Mouse (Mus musculus): ENCODE data around the gene Nasp.
"Not testable (repeated sequence)": the region's sequence is repeated elsewhere in the genome, so short reads cannot be mapped to it uniquely, and the experiment has no call there.

Gene Nasp

GRCm38 (mm10) chr4:116627722-116628662, at the start of gene Nasp:
TSS of gene Nasp (minus strand) at chr4:116627941.
- peak; percentile 78 for DNase-seq

GRCm38 (mm10) chr4:116676027-116676426, 48.3 kb upstream of the Nasp start:
- DNase-seq = no peak

- DNase-seq = not testable (repeated sequence)
Measured at GRCm38 (mm10) chr4:116674761-116675160, 47.0 kb upstream of the Nasp start.

- DNase-seq = no peak
Measured at GRCm38 (mm10) chr4:116672785-116673184, 45.0 kb upstream of the Nasp start.

GRCm38 (mm10) chr4:116669291-116669690, 41.5 kb upstream of the Nasp start:
- DNase-seq = peak; percentile 50

- no peak for DNase-seq
Measured at GRCm38 (mm10) chr4:116668145-116668544, 40.4 kb upstream of the Nasp start.

- DNase-seq = no peak
Measured at GRCm38 (mm10) chr4:116666625-116667024, 38.9 kb upstream of the Nasp start.

GRCm38 (mm10) chr4:116661998-116662397, 34.3 kb upstream of the Nasp start:
- no peak for DNase-seq

GRCm38 (mm10) chr4:116660829-116661228, 33.1 kb upstream of the Nasp start:
- DNase-seq = no peak

- DNase-seq = not testable (repeated sequence)
Measured at GRCm38 (mm10) chr4:116659916-116660315, 32.2 kb upstream of the Nasp start.

GRCm38 (mm10) chr4:116659474-116659873, 31.7 kb upstream of the Nasp start:
- no peak for DNase-seq

- DNase-seq = no peak
Measured at GRCm38 (mm10) chr4:116657971-116658370, 30.2 kb upstream of the Nasp start.

GRCm38 (mm10) chr4:116655658-116656057, 27.9 kb upstream of the Nasp start:
- DNase-seq = no peak

- no peak for DNase-seq
Measured at GRCm38 (mm10) chr4:116655100-116655499, 27.4 kb upstream of the Nasp start.

- DNase-seq = no peak
Measured at GRCm38 (mm10) chr4:116653228-116653627, 25.5 kb upstream of the Nasp start.

- DNase-seq = no peak
Measured at GRCm38 (mm10) chr4:116651797-116652135, 24.0 kb upstream of the Nasp start.

- DNase-seq = peak; percentile 92
Measured at GRCm38 (mm10) chr4:116650924-116651796, 23.4 kb upstream of the Nasp start, which contains the start of gene Akr1a1. TSS of gene Akr1a1 (minus strand) at chr4:116651680.

- no peak for DNase-seq
Measured at GRCm38 (mm10) chr4:116650365-116650764, 22.6 kb upstream of the Nasp start.

- no peak for DNase-seq
Measured at GRCm38 (mm10) chr4:116649411-116649810, 21.7 kb upstream of the Nasp start.

- DNase-seq = no peak
Measured at GRCm38 (mm10) chr4:116645624-116646023, 17.9 kb upstream of the Nasp start.

- peak; percentile 44 for DNase-seq
Measured at GRCm38 (mm10) chr4:116644326-116644725, 16.6 kb upstream of the Nasp start.

GRCm38 (mm10) chr4:116642071-116642470, 14.3 kb upstream of the Nasp start:
- no peak for DNase-seq

- no peak for DNase-seq
Measured at GRCm38 (mm10) chr4:116638821-116639220, 11.1 kb upstream of the Nasp start.

- DNase-seq = no peak
Measured at GRCm38 (mm10) chr4:116635197-116635596, 7.5 kb upstream of the Nasp start.
